Mouse (Mus musculus) WW6 (cell line): ENCODE results near the gene Crip2.
A peak's percentile ranks its signal among the peaks of the same experiment; 100 is the strongest.

ENCODE experiments used
- DNase-seq: peaks from one replicate; pipeline ENCODE4 v3.0.0-alpha.2; 2013; ENCODE audit warnings: low read depth, low spot score

The Crip2 gene

DNA sequence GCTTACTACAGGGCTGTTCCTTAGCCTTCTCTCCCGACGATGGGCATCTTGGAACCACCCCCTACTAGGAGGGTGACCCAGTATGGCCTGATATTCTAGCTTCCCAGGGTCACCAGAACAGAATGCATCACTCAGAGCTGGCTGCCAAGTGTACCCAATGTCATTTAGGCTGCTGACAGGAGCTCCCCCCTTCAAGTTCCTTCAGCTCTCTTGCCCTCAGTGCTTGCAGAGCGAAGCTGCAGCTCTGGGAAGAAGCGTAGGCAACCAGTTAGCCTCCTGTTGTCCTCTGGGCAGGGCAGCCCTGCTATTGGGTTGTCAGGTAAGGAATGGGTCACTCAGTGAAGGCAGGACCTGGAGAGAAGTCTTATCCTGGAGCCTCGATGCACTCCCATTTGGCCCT lies 44.9 kb downstream of the Crip2 start:
- no peak for DNase-seq

DNA sequence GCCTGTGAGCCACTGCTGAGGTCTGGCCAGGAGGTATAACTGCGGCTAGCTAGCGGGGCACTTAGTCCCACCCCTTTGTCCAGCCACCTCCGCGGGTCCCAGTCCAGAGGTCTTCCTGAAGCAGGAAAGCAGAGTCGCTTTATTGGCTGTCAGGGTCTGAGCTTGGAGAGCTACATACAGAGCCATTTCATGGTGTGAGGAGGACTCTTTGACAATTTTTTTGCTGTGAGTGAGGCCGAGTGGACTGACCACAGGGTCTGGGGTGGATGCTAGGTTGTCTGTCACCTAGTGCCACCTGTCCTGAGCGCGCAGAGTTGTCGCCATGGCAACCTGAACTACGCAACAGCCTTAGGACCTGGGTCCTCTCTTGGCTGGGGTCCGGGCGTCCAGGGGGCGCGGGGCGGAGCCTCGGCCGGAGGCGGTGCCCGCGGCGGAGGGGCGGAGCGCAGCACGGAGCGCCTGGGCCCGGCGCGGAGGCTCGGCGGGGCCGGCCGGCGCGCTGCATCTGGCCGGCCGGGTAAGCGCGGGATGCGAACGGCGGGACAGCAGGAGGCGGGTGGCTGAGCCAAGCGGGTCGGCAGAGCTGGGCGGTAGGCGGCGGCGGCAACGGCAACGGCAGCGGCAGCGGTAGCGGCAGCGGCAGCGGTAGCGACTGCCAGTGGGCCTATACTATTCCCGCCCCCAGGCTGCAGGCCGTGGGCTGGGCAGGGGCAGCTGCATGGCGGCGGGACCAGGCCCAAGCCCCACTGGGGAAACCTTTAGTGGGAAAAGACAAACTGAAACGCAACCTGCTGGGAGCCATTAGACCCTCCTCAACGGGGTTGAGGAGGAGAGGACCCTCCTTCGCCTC lies 45.6 kb downstream of the Crip2 start, which contains the start of gene Tmem121:
Gene Tmem121 (plus strand): TSS at position 489 of the 850 bp plus-strand sequence.
- DNase-seq, result no peak

DNA sequence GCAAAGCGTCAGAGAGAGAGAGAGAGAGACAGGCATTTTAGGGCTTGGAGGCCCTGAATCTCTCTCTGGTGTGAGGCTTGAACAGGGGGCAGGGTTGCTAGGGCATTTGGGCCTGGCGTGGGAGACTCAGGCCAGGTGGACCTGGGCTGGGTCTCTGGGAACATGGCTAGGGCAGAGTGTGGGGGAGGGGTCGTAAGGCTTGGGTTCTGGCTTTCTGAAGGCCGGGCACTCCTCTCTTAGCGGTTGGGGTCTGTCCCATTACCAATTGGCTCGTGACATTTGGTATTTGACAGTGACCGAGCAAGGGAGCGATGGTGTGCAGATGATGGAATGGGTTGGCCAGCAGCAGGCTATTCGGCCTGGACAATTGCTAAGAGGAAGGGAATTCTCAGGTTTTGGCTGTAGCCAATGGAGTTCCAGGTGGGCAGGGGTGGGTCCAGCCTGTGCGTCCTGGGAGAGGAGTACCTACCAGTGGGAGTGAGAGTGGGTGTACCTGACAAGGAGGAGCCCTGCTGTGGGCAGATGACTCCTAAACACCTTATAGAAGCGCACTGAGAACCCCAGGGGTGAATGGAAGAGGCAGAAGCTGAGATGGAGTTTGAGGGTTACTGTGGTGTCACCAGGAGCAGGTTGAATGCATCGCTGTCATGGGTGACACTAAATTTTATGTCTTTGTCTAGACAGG lies 46.4 kb downstream of the Crip2 start:
- no peak for DNase-seq

DNA sequence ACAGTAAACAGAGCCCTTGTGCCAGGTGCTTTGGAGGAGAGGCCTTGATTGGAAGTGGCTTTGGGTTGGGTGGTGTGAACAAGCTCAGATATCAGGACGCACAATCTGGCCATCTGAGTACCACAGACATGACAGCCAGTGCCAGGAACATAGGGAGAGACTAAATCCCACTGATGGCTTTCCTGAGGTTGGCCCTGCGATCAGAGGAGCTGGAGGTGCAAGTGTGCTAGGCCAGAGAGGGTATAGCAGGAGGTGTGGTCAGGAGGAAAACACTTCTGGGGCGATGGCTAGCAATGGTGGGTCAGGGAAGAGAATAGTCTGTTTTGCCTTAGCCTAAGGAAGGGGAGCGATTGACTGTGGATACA lies 47.0 kb downstream of the Crip2 start:
- DNase-seq, result no peak

DNA sequence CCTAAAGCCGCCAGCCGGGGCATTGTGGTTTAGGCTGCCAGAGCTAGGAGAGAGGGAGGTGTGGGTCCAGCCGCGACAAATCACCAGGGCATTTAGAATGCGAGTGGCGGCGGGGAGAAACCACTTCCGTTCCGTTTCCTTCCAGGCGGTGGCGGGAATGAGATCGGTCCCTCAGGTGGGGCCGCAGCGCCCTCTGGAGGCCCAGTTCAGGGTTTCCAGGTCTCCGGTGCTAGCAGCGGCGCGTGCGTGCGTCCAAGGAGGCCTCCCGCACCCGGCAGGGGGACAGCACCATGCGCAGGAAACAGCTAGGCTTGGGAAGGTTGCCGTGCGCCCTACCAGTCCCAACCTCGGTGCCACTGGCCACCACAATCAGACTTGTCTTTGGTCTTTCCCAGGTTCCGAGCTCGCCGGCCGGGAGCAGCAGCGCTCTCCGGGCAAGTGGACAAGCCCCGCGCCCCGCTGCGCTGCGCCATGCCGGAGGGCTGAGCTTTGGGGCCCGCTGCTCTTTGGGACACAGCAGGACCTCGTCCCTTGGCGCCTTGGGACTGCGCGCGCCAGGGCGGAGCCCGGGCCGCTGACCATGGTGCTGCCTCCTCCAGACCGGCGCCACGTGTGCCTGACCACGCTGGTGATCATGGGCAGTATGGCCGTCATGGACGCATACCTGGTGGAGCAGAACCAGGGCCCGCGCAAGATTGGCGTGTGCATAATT lies 47.7 kb downstream of the Crip2 start:
- peak; percentile 64 for DNase-seq

DNA sequence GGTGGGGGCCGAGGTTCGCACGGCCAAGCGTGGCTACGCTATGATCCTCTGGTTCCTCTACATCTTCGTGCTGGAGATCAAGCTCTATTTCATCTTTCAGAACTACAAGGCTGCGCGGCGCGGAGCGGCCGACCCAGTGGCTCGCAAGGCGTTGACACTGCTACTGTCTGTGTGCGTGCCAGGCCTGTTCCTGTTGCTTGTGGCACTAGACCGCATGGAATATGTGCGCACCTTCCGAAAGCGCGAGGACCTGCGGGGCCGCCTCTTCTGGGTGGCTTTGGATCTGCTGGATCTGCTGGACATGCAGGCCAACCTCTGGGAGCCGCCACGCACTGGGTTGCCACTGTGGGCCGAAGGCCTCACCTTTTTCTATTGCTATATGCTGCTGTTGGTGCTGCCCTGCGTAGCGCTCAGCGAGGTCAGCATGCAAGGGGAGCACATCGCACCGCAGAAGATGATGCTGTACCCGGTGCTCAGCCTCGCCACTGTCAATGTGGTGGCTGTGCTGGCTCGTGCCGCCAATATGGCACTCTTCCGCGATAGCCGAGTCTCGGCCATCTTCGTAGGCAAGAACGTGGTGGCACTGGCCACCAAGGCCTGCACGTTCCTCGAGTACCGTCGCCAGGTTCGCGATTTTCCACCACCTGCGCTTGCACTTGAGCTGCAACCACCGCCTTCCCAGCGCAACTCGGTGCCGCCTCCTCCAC lies 48.5 kb downstream of the Crip2 start:
- DNase-seq, result no peak

DNA sequence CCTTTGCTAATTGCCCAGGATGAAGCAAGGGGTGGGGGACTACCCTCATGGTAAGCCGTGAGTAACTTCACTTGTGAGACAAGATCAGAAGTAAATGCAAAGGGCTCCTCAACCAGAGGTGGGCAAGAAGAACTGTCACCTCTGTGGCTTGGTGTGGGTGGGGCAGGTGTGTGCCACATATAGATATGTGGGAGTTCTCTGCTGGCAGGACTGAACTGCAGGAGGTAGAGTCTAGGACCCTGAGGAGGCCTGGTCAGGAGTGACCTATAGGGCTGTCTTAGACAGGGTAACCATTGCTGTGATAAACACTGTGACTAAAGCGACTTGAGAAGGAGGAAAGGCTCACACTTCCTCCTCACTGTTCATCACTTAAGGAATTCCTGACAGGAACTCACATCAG lies 53.4 kb downstream of the Crip2 start:
- DNase-seq, result no peak
